Mouse (Mus musculus) gastrocnemius, postnatal 36 days (tissue): Measurements from ENCODE around the gene Fip1l1. TPM values are rescaled to one million over a fixed set of nuclear protein-coding genes. Genes with fewer than 3 reads are reported as not detected.
A peak's percentile ranks its signal among the peaks of the same experiment; 100 is the strongest.

ENCODE experiments used
- DNase-seq, 2 experiments: peaks; one replicate each; pipeline ENCODE4 v3.0.0; 2022
- intact Hi-C: fragments of 180-260 bp; cut with DNase I; formaldehyde crosslinking; loops from one replicate; pipeline ENCODE4 v1.15.1; 2025
- total RNA-seq, 2 experiments: library from RNA; stranded (reverse); gene quantifications; 2 replicates each; pipeline ENCODE4 v1.2.3; 2021

Fip1l1 gene
- total RNA-seq, 2 experiments from 2014 or later: 17.1 to 18.0 TPM

DNA sequence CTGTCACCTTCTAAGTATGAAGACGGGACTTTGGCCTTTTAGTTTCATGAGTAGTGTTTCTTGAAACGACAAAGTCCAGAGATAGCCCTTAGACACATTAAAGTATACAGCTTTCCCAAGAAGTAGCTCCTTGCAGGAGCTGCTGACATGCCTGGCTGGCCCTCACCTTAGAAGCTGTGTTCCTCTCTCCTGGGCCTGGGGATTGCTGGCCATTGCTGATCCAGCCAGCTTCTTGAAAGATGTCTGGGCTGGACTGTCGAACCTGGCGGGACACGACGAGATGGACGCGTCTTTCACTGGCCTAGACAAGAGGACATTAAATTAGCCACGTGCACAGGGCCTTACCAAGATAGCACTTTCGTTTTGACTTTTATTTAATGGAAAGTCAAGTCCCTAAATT, 75.3 kb downstream of the Fip1l1 start:
- no peak for DNase-seq
- intact Hi-C loops: no loop called here

DNA sequence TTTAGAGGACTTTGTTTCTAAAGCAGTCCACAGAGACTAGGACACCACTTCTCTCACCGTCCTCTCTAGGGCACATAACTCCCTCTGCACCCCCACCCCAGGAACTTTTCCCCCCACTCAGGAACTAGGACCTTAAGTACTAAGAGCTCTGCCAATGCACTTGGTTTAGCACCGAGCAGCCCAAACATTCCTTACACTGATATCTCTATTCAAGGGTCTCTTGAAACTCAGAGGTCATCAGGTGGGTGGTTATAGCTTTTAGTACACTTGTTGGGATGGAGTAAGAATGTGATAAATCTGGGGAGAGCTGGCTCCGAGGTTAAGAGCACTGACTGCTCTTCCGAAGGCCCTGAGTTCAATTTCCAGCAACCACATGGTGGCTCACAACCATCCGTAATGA, 77.5 kb downstream of the Fip1l1 start:
- DNase-seq: no peak
- intact Hi-C loops: no loop called here

DNA sequence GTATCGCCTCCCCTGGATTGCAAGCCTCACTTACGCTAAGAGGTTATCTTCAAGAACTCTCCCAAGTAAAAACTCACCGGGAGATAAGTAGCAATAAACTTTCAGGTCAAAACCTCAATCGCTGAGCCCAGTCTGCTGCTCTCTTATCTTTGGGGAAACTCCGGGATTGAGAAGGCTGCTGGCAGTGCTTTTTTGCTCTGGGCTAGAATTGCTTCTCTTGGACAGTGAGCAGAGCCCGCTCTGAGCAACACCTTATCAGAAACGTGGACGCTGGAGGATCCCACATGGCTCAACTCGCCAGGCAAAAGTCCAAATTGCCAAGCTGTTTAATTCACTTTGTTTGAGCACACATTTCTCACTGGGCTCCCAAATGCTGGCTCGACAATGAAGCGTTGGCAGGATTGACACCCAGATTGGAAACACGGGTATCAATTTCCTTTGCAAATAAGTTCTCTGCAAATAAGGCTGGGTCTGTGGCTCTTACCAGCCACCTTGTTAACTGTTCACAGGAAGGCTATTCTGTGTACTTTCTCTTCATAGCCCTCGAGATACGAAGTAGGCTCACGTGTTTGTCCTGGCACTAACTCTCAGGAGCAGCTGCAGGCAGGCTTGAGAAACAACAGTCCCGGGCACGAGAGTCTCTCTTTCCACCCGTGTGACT, 78.4 kb downstream of the Fip1l1 start:
- no peak for DNase-seq
- intact Hi-C loops: no loop called here

DNA sequence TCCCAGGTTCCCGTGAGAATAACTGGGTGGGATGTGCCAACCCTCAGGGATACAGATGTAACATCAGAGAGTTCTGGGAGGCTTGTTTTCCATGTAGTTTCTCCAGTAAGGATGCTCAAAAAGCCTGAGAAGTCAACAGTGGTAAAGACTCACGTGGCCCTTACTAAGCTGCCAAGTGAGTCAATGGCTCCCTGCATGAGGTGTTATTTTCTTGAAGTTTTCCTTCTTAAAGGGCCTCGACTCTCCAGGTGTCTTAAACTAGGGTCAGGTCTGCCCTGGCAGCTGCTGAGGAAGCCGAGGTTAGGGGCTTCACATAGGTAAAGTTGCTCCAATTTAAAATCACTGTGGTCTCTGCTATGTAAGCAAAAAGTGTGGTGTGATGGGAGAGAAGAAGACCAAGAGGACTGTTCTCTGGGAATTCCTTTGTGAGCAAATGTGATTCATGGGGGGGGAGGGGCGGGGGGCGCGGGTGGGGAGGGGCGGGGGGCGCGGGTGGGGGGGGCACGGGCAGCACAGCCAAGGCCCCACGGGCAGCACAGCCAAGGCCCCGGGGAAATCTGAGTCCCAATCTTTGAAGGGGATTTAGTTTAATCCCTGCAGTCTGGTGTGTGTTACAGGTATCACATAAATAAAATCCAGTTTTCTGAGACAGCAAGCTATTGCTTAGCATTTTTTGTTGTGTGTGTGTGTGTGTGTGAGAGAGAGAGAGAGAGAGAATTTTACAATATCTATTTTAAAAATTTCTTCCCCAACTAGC, 82.7 kb downstream of the Fip1l1 start:
- intact Hi-C loops: no loop called here
- no peak for DNase-seq

DNA sequence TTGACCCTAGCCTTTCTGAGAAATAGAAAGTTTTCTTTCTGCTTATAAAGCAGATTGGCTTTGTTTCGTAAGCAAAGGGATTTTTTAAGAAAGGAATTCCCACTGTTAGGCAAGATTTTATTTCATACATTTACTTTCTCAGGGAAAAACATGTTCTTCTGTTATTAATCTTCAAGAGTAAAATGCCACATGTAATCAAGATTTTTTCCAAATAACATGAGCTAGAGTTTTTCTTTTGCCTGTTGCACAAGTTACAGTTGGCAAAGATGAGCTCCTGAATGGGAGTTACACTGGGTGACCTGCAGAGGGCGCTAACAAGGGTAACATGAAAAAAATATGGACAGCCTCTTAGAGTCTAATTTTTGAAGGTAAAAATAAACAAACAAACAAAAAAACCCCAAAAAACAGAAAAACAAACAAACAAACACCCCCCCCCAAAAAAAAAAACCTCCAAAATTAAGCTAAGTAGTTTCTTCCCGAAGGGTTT, 83.4 kb downstream of the Fip1l1 start:
- intact Hi-C loops: no loop called here
- DNase-seq: no peak

DNA sequence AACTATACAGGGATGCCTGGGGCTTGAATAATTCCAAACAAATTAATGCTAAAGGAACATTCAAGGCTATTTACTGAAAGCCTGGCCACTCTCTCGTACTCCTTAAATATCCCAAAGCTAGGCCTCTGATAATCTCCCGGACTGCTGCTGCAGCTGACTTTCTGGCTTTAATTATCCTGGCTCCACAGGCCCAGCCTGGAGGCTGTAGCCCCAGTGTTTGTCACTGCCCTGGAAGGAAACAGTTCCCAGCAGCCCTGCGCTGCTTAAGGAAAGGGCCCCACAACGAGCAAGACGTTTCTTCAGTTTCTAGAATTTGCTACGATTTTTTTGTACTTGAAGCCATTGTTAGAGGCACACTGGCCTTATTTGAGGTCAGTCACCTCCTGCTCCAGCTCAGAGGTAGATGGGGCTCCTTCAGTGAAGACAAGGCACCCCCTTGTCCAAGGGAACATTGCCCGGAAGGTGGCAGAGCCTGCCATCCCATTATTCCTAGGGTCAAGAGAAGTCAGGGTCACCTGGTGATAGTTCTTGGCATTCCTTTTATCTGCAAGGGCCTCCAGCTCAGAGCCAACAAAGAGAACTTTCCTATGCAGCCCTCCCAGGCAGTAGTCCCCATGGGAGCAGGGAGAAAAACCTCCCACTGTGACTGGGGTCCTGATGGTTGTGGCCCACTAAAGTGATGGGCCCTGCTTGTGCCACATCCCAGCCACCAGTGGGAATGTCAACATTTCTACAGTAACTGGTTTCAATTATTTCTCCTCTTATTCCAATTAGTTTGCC, 86.6 kb downstream of the Fip1l1 start:
- intact Hi-C loops: no loop called here
- DNase-seq: no peak

DNA sequence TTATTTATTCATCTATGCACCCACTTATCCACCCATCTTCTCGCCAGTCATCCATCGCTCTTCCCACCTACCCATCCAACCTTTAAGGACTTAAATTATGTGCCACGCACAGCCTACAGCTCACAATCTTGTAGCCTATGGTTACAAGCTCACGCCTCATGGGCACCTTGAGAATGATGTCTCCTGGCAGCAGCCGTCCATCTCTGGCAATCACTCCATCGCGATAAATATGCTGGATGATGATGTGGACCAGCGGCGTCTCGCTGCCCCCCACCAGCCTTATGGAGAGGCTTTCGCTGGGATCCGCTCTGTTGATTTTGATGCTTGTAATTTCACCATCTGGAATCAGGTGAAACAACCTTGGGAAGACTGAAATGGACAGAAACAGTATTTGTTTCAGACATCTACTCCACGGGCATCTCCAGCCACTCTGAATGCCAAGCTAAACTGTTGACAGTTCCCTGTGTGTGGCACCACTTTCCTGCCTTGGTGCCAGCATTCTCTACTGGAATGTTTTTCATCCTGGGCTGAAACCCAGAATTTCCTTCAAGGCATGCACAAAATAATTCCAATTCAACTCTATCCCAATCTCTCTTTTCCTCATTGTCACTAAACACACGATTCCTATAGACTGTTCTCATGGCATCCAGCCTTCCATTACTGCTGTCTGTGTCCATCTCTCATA, 88.2 kb downstream of the Fip1l1 start:
- intact Hi-C loops: no loop called here
- DNase-seq: no peak

DNA sequence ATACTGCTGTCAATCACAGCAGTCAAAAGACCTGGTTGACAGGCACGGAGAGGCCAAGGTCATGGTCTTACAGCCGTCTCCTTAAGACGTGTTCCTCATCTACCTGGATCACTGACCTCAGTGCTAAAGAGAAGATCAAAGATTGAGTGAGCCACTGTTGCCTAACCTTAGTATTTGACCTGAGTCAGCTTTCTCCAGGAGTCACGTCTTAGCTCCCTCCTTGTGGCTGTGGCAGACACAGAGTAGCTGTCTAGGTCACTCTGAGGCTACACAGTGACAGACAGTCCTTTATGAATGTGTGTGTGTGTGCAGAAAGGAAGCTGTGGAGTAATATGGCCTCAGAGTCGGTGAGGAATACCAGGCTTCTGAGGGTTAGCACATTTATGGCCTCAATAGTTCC, 89.1 kb downstream of the Fip1l1 start:
- DNase-seq: no peak
- intact Hi-C loops: no loop called here

DNA sequence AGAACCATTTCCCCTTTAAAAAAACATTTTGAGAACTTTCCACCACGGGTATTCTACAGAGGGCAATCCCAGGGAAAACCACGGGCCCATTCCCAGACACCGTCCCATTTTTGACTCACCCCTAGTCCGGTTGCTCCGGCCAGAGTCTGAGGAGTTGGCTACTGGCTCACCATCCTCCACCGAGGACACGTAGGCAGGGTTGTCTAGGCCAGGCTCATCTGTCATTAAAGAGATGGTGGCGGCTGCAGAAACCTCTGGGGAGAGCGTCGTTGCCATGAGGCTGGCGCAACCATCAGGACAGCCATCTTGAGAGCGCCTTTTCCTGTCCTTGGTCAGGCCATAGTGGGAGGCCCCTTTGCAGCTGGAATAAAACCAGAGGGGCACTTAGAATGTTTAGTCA, 92.8 kb downstream of the Fip1l1 start:
- intact Hi-C loops: no loop called here
- no peak for DNase-seq

DNA sequence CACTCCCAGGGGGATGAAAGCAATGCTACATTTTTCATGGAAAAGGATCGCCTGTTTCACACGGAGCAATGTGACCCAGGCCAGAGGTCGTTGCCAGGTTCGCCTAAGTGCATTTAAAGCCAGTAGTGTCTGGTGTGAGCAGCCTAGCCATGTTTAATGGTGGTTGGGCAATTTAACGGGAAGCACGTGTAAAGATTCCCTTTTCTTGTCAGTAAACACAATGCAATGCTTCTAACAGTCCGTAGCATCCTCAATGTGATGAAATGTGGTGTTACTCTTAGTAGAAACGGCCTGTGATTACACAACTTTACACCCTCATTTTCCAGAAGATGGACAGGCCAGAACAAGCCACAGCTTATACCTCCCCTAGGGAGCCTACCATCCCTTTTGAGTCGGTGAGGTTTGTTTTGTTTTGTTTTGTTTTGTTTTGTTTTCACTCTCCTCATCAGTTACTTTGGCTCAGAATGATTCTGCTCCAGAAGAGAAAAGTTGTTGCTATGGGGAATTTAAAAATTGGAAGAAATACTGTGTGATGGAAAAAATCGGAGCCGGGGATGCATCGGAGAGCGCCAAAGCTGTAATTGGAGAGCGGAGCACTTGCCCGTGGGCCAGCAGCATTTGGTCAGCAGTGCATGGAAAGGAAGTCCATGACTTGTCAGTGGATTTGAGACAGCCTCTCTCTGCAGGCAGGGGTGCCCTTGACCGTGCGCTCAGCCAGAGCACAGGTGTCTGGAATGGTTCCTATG, 97.3 kb downstream of the Fip1l1 start:
- intact Hi-C loops: no loop called here
- DNase-seq: peak; percentile 34 to 45

DNA sequence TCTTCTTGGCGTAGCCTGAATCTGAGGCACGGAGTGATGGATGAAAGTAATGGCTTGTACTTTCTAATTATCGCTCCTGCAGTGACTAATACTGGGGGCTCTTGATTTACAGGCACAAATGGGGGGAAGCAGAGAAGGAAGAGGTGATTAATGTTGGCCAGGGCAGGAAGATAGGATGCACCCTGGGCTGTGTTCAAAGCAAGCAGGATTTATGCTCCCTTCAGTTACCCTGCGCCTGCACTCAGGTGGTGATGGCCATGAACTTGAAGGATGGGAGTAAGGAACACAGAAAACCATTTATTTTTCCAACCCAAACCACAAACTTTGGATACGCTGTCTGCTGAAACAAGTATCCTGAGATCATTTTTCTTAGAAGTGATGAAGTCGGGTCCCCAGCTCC, 98.2 kb downstream of the Fip1l1 start:
- DNase-seq: no peak
- intact Hi-C loops: no loop called here

DNA sequence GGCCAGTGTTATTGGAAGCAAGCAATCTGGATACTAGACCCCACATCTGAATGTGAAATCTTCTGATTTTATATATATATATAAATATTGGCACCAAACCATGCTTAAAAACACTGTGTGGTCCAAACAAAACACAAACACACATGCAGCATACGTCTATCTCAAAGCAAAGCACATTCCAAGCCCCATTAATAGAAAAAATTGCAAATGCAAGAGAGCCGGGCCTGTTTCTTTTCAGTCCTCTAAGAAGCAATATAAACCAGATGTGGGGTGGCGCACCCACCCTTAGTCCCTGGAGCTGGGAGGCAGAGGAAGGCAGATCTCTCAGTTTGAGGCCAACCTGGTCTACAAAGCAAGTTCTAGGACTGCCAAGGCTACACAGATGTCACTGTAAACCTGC, 99.1 kb downstream of the Fip1l1 start:
- intact Hi-C loops: no loop called here
- DNase-seq: no peak

DNA sequence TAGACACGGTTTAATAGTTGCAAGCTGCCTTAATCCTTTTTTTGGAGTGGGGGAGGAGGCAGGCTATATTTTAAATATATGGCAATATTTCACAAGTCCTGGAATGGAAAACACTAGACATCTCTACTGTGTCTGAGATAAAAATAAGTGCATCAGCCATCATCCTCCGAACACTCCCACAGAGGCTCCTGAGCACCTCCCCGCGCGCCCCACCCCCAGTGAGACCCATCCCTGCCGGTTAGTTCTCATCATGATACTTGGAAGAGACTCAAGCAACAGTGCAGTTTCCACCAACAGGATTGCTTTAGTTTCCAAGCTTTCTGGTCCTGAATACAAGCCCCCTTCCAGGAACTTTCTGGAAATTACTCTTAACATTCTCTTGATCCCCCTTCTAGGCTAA, 104.3 kb downstream of the Fip1l1 start:
- DNase-seq: no peak
- intact Hi-C loops: no loop called here

DNA sequence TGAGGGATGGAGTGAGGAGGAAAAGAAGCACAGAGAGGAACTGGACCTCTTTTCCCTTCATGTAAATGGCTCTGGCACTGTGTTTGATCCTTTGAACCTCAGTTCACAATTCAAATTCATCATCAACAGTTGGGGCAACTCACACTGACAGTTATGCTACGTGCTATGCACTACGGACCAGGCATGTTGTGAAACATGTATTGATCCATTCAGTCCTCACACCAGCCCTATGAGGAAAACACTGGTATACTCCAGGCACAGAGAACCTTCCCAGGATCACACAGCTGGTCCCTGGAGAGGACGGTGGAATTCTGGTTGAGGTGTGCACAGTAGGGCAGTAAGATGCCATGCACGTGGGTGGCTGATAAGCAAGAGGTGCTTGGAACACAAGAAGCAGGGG, 105.3 kb downstream of the Fip1l1 start:
- DNase-seq: no peak
- intact Hi-C loops: loop anchor here (5.0 kb wide), 2 partner anchors 307 to 502 kb away; no protein-coding TSS in a partner anchor

DNA sequence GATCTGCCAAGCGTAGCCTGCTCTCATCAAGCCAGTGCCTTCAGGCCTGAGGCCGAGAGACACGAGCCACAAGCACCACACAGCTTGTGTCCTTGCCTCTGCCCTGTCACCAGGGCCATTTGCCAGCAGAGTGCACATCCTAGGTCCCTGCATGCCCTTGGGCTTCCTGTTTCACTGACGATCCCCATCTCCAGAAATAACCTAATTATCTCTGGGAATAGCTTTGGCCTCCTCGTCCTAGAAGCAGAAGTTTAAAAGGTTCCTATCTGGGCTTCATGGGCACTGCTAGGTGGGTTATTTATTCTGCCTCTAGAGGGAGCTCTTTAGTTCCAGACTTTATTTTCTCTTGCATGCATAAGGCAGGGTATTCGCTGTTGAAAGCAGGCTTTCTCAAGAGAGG, 105.8 kb downstream of the Fip1l1 start:
- intact Hi-C loops: loop anchor here (5.0 kb wide), 2 partner anchors 306 to 501 kb away; no protein-coding TSS in a partner anchor
- no peak for DNase-seq

DNA sequence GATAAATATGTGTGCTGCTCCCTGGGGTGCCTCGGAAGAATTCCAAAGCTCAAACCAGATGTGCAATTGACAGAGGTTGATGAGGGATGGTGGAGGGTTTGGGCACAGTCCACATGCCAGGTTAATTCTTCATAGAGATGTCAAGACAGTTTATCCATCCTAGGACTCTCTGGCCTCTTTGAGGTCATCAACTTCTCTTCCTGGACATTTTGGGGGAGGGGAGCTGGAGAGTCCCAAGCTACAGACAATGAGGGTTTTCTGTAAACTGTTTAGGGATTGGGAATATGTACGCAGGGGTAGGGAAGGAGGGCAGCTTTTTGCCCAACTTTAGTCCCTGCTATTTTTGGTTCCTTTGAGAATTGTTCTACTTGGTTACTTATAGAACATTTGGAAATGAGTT, 107.0 kb downstream of the Fip1l1 start:
- intact Hi-C loops: loop anchor here (5.0 kb wide), 2 partner anchors 305 to 500 kb away; no protein-coding TSS in a partner anchor
- DNase-seq: no peak

DNA sequence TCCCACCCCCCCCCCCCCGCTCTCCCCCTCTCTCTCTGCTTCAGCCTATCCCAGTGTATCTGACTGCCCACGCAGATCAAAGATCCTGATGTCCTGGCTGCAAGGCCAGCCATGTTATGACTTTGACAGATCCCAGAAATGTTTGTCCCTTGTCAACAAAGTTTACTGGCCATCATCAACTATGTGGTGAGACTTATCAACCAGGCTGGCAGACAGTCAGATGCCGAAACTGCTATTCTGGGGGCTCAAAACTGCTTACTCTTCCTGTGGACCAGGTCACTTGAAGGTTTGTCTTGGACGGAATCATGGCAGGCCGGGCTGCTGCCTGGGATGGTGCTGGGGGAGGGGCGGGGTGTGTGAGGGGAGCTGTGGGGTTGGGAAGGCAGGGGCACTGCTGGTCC, 112.3 kb downstream of the Fip1l1 start:
- no peak for DNase-seq
- intact Hi-C loops: no loop called here

DNA sequence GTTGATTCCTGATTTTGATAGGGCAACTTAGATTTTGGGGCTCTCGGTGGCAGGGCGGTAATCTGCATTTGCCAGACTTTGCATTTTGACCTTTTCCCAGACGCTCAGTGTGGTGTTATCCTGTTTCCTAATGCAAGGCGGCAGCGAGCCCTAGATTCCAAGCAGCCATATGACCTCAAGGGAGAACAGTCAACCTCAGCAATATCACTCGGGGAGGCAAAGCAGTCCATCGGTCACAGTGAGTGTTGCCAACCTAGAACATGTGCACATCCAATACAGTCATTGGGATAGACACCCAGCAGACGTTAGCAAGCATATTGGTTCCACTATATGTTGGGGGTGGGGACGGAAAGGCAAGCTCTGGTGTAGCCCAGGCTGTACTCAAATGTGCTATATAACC, 113.0 kb downstream of the Fip1l1 start:
- intact Hi-C loops: no loop called here
- no peak for DNase-seq
